Mouse (Mus musculus): ENCODE results near the gene Ttc5. TPM values are rescaled to one million over a fixed set of nuclear protein-coding genes. Genes with fewer than 3 reads are reported as not detected.
"Not testable (repeated sequence)": the region's sequence is repeated elsewhere in the genome, so short reads cannot be mapped to it uniquely, and the experiment has no call there.

Gene Ttc5
- polyA plus RNA-seq, 1 experiment from 2014 or later: 16.4 TPM

DNA sequence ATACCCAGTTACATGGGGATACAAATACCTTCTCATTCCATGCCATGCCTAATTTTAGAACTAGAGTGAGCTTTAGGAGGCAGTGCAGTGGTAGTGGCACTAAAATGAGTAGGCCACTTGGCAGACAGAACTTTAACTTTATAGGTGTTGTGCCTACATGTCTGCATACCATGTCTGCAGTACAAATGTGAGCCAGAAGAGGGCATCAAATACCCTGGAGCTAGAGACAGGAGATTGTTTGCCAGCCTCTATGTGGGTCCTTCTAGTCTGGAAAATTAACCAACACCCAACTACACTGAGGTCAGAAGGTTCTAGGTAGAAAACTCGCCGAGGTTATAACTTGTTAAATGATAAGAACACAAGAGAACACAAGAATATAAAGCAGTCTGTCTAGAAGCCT, 13.2 kb upstream of the Ttc5 start:
- Histone ChIP-seq H3K79me2 (ENCODE audit: inconsistent target) (no peaks in the 10 kb centered on the region), H3K36me3 (ENCODE audit: inconsistent target) (no peaks in the 10 kb centered on the region), H3K27ac (no peak overlapping the region), H3K4me3 (ENCODE audit: inconsistent target) (no peak overlapping the region)
- WGBS (ENCODE audit: missing documents): 64% methylated on average over 2 of the region's 2 CpGs

DNA sequence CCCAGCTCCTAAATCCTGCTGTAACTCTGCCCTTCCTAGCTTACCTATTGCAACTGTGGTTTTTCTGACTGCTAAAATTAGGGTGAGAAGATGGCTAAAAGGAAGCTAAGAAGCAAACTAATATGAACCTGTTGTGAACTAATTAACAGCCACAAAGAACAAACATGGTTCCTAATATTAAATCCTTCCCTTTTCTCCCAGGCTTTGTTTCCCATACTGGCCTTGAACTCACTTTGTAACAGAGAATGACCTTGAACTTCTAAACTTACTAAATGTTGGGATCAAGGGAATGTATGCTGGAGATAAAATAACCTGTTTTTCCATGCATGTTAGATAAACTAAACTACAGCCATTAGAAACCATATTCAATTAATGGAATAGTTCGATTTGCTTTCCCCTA, 11.1 kb upstream of the Ttc5 start:
- H3K27ac ChIP-seq: no peak overlapping the region
- no peaks in the 10 kb centered on the region for H3K36me3 ChIP-seq (ENCODE audit: inconsistent target)
- WGBS (ENCODE audit: missing documents): 100% methylated on average over 1 of the region's 1 CpGs
- no peak overlapping the region for H3K4me3 ChIP-seq (ENCODE audit: inconsistent target)
- H3K79me2 ChIP-seq (ENCODE audit: inconsistent target): no peaks in the 10 kb centered on the region

DNA sequence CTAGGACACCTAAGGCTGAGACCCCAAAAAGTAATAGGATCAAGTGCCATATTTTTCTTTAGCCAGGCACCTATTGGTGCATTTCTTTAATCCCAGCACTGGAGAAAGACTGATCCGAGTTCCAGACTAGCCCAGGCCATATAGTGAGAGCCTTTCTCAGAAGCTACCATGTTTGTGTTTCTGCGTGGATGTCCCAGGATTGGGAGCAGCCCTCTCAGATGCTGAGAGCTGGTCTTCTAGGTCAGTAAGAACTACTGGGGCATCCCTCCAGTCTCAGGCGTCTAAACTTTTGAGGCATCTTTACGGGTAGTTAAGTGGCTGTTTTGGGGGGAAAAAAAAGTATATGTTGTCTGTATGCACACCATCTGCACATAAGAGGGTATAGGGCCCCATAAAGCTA, 10.6 kb upstream of the Ttc5 start:
- H3K4me3 ChIP-seq (ENCODE audit: inconsistent target): no peak overlapping the region
- 100% methylated on average over 4 of the region's 4 CpGs for WGBS (ENCODE audit: missing documents)
- no peak overlapping the region for H3K27ac ChIP-seq
- H3K79me2 ChIP-seq (ENCODE audit: inconsistent target): no peaks in the 10 kb centered on the region
- H3K36me3 ChIP-seq (ENCODE audit: inconsistent target): no peaks in the 10 kb centered on the region

DNA sequence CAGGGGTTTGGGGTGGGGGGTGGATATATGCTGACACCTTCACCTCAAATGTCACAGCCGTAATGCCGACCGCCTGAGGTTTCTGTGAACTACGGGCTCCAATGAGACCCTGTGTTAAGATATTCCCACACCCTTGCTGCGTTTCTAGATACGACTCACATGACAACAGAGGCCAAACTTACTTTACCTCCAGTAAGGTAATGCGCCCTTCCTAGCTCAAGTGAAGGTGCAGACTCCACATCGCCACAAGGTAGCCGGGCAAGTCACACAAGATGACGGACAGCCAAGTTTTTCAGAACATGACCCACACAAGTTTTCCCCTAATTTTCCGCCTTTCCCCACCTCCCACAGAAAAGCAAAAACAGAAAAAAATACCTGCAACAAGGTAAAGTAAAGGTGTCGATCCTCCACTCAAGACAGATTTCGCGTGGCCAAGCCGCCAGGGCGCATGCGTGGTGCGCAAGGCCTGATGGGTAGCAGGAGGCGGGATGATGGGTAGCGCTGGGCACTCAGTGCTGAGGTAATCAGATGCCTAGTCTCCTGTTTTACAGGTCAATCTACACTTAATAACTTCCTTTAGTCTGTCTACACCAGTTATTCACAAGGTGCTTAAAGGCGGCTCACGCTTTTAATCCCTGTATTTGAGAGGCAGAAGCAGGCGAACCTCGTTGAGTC, 10.1 kb upstream of the Ttc5 start:
- H3K27ac ChIP-seq: no peak overlapping the region
- H3K79me2 ChIP-seq (ENCODE audit: inconsistent target): no peaks in the 10 kb centered on the region
- 97% methylated on average over 24 of the region's 24 CpGs for WGBS (ENCODE audit: missing documents)
- no peaks in the 10 kb centered on the region for H3K36me3 ChIP-seq (ENCODE audit: inconsistent target)
- no peak overlapping the region for H3K4me3 ChIP-seq (ENCODE audit: inconsistent target)

DNA sequence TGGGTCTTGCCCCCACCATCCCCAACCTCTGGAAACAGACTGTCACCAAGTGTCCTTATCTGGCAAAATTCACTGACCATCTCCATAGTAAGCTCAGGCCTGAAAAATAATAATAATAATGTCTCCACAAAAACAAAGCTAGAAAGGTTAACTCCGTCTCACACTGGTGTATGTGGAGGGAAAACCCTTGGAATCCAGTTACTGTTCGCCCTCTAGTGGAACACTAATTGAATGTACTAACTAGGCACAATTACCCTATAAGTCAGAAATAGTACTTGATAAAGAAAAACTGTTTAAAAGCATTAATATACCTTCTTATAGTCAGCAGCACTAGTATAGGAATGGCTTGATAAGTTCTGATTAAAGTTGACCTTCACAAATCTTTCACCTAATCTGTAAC, 2.8 kb upstream of the Ttc5 start:
- WGBS (ENCODE audit: missing documents): 11% methylated on average over 2 of the region's 2 CpGs
- Histone ChIP-seq H3K79me2 (ENCODE audit: inconsistent target) (peaks cover 21% of the 10 kb centered on the region), H3K4me3 (ENCODE audit: inconsistent target) (no peak overlapping the region), H3K27ac (no peak overlapping the region), H3K36me3 (ENCODE audit: inconsistent target) (no peaks in the 10 kb centered on the region)

DNA sequence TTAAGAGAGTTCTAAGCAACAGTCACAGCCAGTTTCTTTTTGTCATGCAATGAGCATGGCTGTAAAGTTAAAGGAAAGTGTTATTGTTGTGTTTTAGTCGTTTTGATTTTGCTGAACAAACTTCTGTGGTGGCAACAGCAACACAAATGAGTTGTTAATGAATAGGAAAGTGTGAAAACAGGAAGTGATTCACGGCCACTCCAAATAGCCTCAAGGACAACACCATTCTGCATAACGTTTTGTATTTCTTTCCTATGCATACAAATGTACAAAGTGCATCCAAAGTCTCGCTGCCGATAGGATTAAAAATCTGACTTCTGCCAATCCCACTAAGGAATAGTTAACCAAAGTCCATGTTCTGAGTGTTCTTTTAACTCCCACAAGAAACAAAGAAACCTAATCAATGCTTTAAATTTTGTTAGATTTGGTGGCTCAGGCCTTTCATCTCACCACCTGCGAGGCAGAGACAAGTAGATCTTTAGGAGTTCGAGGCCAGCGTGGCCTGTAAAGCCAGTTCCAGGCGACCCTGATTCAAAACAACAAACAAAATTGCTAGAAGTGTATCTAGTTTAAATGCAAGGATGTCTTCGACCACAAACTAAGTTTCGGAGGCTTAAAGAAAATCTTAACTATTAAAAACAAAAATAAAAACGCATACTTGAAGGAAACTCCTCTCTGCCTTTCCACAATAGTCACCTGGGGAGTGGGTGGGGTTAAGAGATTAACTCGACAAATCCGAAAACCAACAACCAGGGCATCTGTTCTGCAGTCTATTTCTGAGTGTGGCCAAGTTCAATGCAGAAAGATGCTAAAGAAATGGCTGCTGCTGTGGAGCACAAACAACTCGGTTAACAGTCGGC, 698 bp downstream of the Ttc5 start:
- Histone ChIP-seq H3K27ac (peak overlapping the region; percentile 36), H3K4me3 (ENCODE audit: inconsistent target) (peak overlapping the region; percentile 77), H3K36me3 (ENCODE audit: inconsistent target) (peaks cover 14% of the 10 kb centered on the region; the same call in 1 of the 2 replicates), H3K79me2 (ENCODE audit: inconsistent target) (peaks cover 56% of the 10 kb centered on the region)
- 13% methylated on average over 16 of the region's 16 CpGs for WGBS (ENCODE audit: missing documents)

DNA sequence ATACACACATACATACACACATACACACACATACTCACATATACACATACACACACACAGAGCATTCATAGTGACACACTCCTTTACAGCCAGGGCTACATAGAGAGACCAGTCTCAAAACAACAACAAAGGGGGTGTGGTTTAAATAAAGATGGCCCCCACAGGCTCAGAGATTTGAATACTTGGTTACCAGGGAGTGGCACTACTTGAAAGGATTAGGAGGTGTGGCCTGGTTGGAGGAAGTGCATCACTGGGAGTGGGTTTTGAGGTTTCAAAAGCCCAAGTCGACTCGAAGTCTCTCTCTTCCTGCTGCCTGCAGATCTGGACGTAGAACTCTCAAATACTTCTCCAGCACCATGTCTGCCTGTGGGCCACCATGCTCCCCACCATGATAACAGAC, 3.2 kb downstream of the Ttc5 start:
- 88% methylated on average over 3 of the region's 3 CpGs for WGBS (ENCODE audit: missing documents)
- peaks cover 28% of the 10 kb centered on the region; the same call in 1 of the 2 replicates for H3K36me3 ChIP-seq (ENCODE audit: inconsistent target)
- peaks cover 74% of the 10 kb centered on the region for H3K79me2 ChIP-seq (ENCODE audit: inconsistent target)
- no peak overlapping the region for H3K27ac ChIP-seq
- H3K4me3 ChIP-seq (ENCODE audit: inconsistent target): no peak overlapping the region

DNA sequence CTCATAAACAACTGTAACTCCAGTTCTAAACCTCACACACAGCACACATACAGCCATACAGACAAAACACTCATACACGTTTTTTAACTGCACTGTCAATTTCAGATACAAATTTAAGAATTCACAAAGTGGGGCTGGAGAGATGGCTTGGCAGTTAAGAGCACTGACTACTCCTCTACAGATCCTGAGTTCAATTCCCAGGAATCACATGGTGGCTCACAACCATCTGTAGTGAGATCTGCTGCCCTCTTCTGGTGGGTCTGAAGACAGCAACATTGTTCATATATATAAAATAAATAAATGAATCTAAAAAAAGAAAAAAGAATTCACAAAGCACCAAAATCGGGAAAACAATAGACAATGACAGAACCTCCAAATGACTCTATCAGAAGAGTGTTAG, 14.0 kb downstream of the Ttc5 start:
- Histone ChIP-seq H3K27ac (no peak overlapping the region), H3K36me3 (ENCODE audit: inconsistent target) (peaks cover 77% of the 10 kb centered on the region), H3K4me3 (ENCODE audit: inconsistent target) (no peak overlapping the region), H3K79me2 (ENCODE audit: inconsistent target) (no peaks in the 10 kb centered on the region)
- 94% methylated on average over 2 of the region's 2 CpGs for WGBS (ENCODE audit: missing documents)

DNA sequence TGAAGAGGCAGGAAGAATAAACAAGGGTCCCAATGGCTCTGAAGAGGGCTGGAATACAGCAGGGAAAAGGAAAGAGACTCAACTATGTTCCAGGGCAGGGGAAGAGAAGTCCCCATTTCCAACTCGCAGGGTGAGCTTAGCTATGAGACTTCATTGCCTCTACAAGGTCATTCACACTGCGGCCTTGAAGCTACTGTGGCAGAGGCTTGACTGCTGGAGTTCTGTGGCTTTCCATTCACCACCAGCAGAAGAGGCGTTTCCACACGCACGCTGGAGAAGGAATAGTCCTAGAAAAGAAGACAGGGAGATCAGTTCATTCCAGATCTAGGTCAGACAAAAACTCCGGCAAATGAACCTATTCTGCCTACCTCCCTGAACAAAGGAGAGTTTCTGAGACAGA, 19.6 kb downstream of the Ttc5 start:
- H3K36me3 ChIP-seq (ENCODE audit: inconsistent target): peaks cover 49% of the 10 kb centered on the region; the same call in 1 of the 2 replicates

DNA sequence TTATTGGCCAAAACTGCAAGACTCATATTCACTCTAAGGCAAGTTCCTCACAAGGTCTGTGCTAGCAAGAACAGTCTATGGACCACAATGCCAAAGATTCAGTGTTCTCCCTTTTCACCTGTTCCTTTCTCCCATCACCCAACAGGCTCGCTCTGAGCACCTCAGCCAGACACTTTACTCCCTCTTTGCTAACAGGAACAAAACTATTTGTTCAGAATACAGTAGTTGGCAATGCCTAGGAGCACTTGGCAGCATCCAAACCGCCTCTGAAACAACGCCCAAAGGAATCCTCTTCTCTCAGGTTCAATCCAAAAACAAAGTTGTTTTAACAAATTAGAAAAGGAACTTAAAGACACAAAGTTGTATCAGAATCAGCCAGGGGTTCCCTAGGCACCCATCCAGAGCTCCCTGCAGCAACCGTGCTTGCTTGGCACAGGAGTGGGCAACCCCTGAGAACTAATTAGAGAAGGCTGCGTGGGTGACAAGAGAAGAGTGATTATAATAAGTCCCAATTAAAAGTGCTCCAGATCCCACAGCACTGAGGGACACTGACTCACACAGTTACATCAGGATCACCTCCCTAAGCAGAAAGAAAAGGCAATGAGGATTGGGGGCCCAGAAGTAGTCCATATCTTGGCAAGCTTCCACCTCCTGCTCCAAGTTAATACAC, 26.8 kb downstream of the Ttc5 start:
- 86% methylated on average over 5 of the region's 5 CpGs for WGBS (ENCODE audit: missing documents)
- Histone ChIP-seq H3K36me3 (ENCODE audit: inconsistent target) (no peaks in the 10 kb centered on the region), H3K27ac (no peak overlapping the region), H3K79me2 (ENCODE audit: inconsistent target) (no peaks in the 10 kb centered on the region), H3K4me3 (ENCODE audit: inconsistent target) (no peak overlapping the region)

More for the DNA sequence above, 19.6 kb downstream of the Ttc5 start:
- no peak overlapping the region for H3K27ac ChIP-seq
- WGBS (ENCODE audit: missing documents): 97% methylated on average over 6 of the region's 6 CpGs
- no peaks in the 10 kb centered on the region for H3K79me2 ChIP-seq (ENCODE audit: inconsistent target)
- H3K4me3 ChIP-seq (ENCODE audit: inconsistent target): no peak overlapping the region

DNA sequence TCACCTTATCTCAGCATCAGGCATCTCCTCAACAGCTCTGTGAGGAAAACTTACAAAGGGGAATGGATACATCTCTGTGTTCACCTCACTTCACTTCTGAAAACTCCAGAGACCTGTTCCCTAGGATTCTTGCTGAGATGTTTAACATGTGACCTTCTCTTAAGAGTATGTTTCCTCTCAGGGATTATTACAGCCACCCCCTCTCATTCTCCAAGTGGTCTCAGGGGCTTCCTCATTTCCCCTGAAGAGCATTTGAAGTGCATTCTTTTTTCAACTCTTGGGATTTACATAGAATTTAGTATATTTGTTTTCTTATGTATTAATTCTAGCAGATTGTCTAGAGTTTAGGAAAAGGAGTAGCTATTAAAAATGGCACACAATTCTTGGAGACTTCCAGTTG, 40.3 kb downstream of the Ttc5 start, which contains the start of gene Olfr749:
Olfr749 (minus strand) TSS at position 101 of the 400 bp plus-strand sequence.
- no peaks in the 10 kb centered on the region for H3K36me3 ChIP-seq (ENCODE audit: inconsistent target)
- no peaks in the 10 kb centered on the region for H3K79me2 ChIP-seq (ENCODE audit: inconsistent target)
- H3K27ac ChIP-seq: no peak within 1 kb of the TSS
- H3K4me3 ChIP-seq (ENCODE audit: inconsistent target): no peak within 1 kb of the TSS

DNA sequence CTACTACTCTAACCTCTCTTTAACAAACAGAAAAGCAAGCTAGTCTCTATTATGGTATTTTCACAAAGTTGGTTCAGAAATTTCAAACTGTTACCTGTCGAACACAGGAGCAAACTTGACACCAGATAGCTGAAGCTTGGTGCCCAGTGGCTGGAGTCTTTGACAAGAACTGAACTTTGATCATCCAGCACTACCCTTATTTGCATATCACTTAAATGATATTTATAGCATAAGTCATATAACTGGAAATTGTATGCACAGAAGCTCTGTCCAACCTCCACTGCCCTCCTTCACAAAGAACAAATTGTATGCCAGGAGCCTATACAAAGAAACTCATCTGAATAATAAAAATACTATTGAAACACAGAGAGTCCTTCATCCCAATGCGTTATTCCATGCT, 43.7 kb downstream of the Ttc5 start:
- H3K36me3 ChIP-seq (ENCODE audit: inconsistent target): no peaks in the 10 kb centered on the region
- 95% methylated on average over 2 of the region's 2 CpGs for WGBS (ENCODE audit: missing documents)
- no peak overlapping the region for H3K27ac ChIP-seq
- H3K4me3 ChIP-seq (ENCODE audit: inconsistent target): no peak overlapping the region
- H3K79me2 ChIP-seq (ENCODE audit: inconsistent target): no peaks in the 10 kb centered on the region

DNA sequence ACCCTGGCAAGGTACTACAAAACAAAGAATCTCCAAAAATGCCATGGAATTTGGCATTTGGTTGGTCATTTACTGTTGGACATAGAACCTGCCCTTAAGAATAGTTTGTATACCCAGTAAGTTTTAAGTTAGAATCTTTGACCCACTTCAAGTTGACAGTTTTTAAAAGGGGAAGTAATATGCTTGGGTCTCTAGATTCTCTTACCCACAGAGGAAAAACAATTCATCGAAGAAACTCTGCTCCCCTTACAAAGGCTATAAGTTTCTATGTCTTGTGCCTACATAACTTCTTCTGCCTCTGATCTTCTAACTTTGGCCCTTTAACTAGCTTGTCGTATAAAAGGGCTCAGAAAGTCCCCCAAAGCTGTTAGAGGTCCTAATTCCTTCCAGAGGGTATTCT, 45.0 kb downstream of the Ttc5 start:
- Histone ChIP-seq H3K79me2 (ENCODE audit: inconsistent target) (no peaks in the 10 kb centered on the region), H3K36me3 (ENCODE audit: inconsistent target) (no peaks in the 10 kb centered on the region), H3K4me3 (ENCODE audit: inconsistent target) (no peak overlapping the region), H3K27ac (no peak overlapping the region)
- WGBS (ENCODE audit: missing documents): 3% methylated on average over 2 of the region's 2 CpGs

DNA sequence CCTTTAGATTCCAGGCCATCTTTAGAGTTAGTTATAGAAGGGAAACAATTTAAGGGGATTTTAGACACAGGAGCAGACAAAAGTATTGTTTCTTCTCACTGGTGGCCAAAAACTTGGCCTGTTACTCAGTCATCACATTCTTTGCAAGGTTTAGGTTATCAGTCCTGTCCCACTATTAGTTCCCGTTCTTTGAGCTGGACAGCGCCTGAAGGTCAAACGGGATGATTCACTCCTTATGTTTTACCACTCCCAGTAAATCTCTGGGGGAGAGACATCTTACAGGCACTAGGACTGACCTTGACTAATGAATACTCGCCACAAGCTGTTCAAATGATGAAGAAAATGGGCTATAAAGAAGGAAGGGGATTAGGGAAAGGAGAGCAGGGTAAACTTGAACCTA, 62.9 kb downstream of the Ttc5 start:
- not testable (repeated sequence) for H3K36me3 ChIP-seq (ENCODE audit: inconsistent target); H3K4me3 ChIP-seq (ENCODE audit: inconsistent target); H3K79me2 ChIP-seq (ENCODE audit: inconsistent target); H3K27ac ChIP-seq
- WGBS (ENCODE audit: missing documents): no CpG with 5 or more reads among the region's 4 CpGs

DNA sequence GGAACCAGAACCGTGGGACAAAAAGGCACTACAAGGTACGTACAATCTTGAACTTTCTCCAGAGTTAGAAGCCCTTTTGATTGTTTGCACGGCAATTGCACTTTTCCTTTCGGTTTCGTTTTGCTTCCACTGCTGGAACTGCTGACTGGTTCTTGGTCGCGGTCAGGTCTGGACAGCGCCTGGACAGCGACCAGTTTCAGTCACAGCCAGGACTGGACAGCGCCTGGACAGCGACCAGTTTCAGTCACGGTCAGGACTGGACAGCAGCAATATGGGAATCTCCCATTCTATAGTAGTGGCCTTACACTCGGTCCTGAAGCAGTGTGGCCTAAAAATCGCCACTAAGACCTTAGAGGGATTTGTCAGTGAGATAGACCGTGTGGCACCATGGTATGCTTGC, 65.4 kb downstream of the Ttc5 start:
- H3K79me2 ChIP-seq (ENCODE audit: inconsistent target); H3K27ac ChIP-seq; H3K4me3 ChIP-seq (ENCODE audit: inconsistent target); H3K36me3 ChIP-seq (ENCODE audit: inconsistent target): not testable (repeated sequence)
- WGBS (ENCODE audit: missing documents): 91% methylated on average over 11 of the region's 15 CpGs
